Mouse (Mus musculus) spleen, postnatal 0 days (tissue): ENCODE results near the gene Krt1. TPM values are rescaled to one million over a fixed set of nuclear protein-coding genes. Genes with fewer than 3 reads are reported as not detected.

ENCODE experiments used
- polyA plus RNA-seq: library from polyadenylated mRNA; unstranded; fragments of >200 nt; fragmentation: Nextera tagmentation; extraction: Ambion mirVana; gene quantifications from 2 replicates; pipeline ENCODE4 v1.2.1, GENCODE M21; 2015

Gene Krt1
- polyA plus RNA-seq = 0.40 and 0.72 TPM in 2 replicates

GRCm38 (mm10) chr15:101850694-101851093 is at the start of gene Krt1:
TSS of gene Krt1 (minus strand) at chr15:101850794.

GRCm38 (mm10) chr15:101892820-101893219 is 42.2 kb upstream of the Krt1 start, which contains the start of gene Krt76:
TSS of gene Krt76 (minus strand) at chr15:101892920.

DNA sequence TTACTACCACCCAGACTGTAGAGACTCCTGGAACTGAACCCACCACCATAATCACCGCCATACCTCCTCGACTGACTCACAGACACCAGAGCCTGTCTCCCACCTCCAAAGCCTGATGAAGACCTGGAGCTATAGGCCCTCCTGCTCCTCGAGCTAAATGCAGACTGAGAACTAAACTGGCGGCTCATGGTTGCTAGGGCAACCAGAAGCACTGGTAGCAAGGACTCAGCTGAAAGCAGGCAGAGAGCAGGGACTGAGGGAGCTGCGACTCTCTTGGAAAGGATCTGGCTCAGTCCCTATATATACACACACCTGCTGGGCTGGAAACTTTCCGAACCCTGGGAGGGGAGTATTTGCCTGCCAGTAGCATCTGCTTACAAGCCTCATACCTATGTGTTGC is 18.8 kb upstream of the Krt1 start, which contains the start of gene Krt77:
Gene Krt77 (minus strand): TSS at position 275 of the 400 bp plus-strand sequence.

GRCm38 (mm10) chr15:101817875-101818274 is 32.7 kb downstream of the Krt1 start, which contains the start of gene Krt2:
TSS of gene Krt2 (minus strand) at chr15:101818169.

GRCm38 (mm10) chr15:101802296-101802835 is 48.2 kb downstream of the Krt1 start, which contains the start of gene Krt73:
TSS of gene Krt73 (minus strand) at chr15:101802346.

Other genes starting within 250 kb of the Krt1 start
- gene Gm5414, start 222.6 kb downstream of the Krt1 start, polyA plus RNA-seq = not detected in 2 replicates
- not detected in 2 replicates for gene Gm5478, start 203.4 kb downstream of the Krt1 start, polyA plus RNA-seq
- 0.06 TPM in 2 replicates for gene Krt6b, start 170.5 kb downstream of the Krt1 start, polyA plus RNA-seq
- gene Krt6a, start 156.5 kb downstream of the Krt1 start, polyA plus RNA-seq = 0.14 TPM in 1 of 2 replicates, not detected in the other
- 0.06 and 0.11 TPM in 2 replicates for gene Krt5, start 137.9 kb downstream of the Krt1 start, polyA plus RNA-seq
- gene Krt71, start 107.7 kb downstream of the Krt1 start, polyA plus RNA-seq = not detected in 2 replicates
- not detected in 2 replicates for gene Krt72, start 64.3 kb downstream of the Krt1 start, polyA plus RNA-seq
- not detected in 2 replicates for gene Krt73, start 48.4 kb downstream of the Krt1 start, polyA plus RNA-seq
- not detected in 2 replicates for gene Krt2, start 32.6 kb downstream of the Krt1 start, polyA plus RNA-seq
- not detected in 2 replicates for gene Krt77, start 18.9 kb upstream of the Krt1 start, polyA plus RNA-seq
- gene Krt76, start 42.1 kb upstream of the Krt1 start, polyA plus RNA-seq = not detected in 2 replicates
- 0.59 and 1.5 TPM in 2 replicates for gene Krt4, start 73.9 kb upstream of the Krt1 start, polyA plus RNA-seq
- 0.12 and 0.16 TPM in 2 replicates for gene Krt79, start 89.5 kb upstream of the Krt1 start, polyA plus RNA-seq
- gene Krt78, start 103.5 kb upstream of the Krt1 start, polyA plus RNA-seq = not detected in 2 replicates
- 9.5 and 10.6 TPM in 2 replicates for gene Krt8, start 153.7 kb upstream of the Krt1 start, polyA plus RNA-seq
- gene Krt18, start 177.4 kb upstream of the Krt1 start, polyA plus RNA-seq = 6.5 and 7.8 TPM in 2 replicates
- gene Eif4b, start 223.0 kb upstream of the Krt1 start, polyA plus RNA-seq = 65.4 and 69.7 TPM in 2 replicates
- 12.3 and 17.0 TPM in 2 replicates for gene Tns2, start 249.6 kb upstream of the Krt1 start, polyA plus RNA-seq